Mouse (Mus musculus) CD8-positive naive resting alpha-beta T cell, adult 2 months (primary cell): ENCODE results near the gene Dstn.

Experiments used
- DNase-seq, 2 experiments: peaks; one replicate each; pipeline ENCODE4 v3.0.0; 2022; ENCODE audit warnings: low read depth in 2 of 2, low spot score in 2 of 2

Gene Dstn

DNA sequence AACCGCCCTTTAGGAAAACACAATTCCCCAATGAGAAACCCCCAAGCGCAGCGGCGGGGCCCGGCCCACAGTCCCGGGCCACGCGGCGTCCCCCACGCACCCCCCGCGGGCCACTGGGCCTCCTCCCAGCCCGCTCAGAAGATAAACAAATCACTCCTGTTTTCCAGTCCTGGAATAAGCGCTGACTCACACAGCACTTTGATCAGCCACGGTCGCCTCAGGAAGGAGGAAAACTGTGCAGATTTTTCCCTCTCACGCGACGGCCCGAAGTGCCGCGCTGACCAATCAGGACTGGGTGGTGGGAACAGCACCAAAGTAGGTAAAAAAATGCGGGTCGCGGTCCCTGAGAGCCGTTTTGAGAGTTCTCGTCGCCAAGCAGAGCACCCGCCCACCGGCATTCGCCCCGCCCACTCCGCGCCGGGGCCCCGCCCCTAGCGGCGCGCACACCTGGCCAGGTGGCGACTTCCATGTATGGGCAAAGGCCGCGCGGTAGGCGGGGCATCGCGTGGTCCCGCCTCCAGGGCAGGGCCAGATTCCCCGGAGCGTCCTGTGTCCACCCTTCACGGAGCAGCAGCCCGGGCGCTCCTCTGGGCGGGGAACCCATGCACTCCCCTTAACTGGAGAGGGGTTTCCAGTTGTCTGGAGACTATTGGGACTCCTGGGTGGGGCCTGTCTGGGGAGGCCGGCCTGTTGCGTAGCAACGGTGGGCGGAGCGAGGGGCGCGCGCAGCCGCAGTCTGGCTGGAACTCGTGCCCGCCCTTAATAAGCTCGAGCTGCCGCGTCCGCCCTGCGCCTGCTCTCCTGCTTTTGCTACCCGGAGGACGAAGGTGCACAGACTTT is at the start of gene Dstn:
Gene Dstn, plus strand, starts transcription at position 561 of the 840 bp plus-strand sequence.
- peak; percentile 93 to 96 for DNase-seq

DNA sequence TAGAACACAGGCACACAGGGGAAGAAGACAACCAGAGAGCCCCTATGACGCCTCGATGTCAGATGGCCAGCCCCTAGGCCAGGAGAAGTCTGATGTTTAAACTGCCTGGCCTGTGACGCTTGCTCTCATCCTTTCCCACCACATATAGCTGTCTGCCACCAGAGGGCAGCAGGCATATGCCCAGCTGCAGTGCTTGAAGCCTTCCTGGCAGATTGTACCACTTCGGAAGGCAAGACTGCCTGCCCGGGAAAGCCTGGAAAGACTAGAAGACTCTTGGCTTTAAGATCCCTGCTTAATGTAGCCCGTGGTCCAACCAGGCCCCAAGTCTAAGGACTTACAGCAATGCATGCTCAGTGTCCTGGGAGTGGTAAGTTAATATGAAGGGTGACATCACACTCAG is 47.8 kb upstream of the Dstn start:
- DNase-seq = peak; percentile 23 to 40

GRCm38 (mm10) chr2:143870936-143871688 is 44.0 kb upstream of the Dstn start:
- DNase-seq = no peak

GRCm38 (mm10) chr2:143876026-143876425 is 39.1 kb upstream of the Dstn start:
- DNase-seq = no peak

DNA sequence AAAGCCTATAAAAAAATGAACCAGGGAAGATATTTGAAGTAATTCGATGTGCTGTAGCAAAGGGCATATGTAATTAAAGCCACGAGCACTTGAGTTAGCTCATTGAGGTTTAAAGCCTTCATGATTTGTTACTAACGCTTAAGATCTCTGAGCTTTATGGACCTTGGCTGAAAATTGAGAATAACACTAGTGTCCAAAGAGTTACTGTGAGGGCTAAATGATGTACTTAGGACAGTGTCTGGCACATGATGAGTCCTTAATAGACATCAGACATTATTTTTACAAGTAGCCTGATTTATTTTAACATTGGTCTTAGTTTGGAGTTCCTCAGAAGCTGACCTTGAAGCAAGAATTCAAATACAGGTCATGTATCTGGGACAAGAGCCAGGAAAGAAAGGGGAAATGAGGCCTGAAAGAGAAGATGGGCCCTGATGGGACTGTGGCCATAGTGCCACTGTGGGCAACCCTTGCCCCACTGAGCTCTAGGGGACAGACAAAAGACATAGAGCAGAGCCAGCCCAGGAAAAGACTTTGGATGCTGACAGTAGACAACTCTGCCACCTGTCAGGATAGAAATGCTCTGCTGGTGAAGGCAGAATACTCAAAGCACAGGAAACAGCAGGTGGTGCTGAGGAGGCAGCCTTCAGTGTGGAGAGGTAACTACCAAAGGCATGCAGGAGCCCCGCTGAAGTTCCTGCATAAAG is 38.0 kb upstream of the Dstn start:
- no peak for DNase-seq

GRCm38 (mm10) chr2:143879311-143879710 is 35.8 kb upstream of the Dstn start:
- no peak for DNase-seq

- no peak for DNase-seq
Observed at GRCm38 (mm10) chr2:143882002-143882401, 33.1 kb upstream of the Dstn start.

- DNase-seq = no peak
Observed at GRCm38 (mm10) chr2:143882606-143883288, 32.4 kb upstream of the Dstn start.

- DNase-seq = no peak
Observed at GRCm38 (mm10) chr2:143889131-143889859, 25.8 kb upstream of the Dstn start.

DNA sequence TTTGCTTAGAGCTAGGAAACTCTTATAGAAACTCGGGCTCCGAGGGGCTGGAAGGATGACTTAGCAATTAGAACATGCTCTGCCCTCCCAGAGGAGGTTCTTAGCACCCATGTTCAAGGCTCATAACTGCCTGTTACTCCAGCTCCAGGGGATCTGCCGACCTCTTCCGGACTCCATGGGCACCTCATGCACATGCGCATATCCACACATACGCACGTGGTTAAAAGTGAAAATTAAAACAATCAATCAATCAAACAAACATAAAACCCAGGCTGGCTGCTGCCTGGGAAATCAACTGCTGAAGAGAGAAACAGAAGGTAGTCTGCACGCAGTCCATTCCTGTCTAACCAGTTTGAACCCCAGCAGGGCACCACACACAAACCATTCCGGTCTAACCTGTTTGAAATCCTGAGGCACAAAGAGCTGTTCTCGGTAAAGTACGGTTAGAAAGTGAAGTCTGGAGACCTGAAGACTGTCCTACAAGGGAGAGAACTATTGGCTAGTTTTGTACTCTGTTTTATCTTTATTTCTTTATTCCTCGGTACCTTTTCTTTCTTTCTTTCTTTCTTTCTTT is 25.2 kb upstream of the Dstn start:
- no peak for DNase-seq

DNA sequence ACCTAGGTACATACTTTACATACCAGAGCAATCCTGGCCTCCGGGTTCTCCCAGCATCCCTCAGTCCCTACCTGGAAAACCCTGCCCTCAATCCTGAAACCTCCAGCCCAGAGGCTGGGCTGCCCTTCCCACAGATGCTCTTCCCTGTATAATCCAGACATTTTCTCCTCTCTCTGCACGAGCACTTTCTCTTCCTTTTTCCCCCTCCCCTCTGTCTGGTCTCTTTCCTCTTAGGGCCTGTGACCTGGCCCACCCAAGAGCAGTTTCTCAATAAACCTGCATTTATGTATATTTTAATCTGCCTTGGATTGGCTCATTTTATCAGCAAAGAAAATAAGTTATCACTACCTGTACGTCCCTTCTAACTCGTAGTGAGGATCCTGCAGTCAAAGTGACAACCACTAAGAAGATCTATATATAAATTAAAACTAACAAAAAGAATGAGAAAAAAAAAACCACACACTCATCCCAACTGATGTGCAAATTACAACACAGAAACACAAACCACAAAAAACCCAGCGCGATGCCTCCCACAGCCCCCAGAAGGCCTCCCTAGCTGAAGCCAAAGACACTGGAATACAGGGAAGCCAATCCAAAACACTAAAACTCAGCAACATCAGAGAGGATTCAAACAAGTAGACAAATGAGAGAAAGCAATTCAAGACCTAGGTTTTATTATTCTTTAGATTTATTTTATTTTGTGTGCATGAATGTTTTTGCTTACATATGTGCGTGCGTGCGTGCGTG is 23.6 kb upstream of the Dstn start:
- DNase-seq = no peak

DNA sequence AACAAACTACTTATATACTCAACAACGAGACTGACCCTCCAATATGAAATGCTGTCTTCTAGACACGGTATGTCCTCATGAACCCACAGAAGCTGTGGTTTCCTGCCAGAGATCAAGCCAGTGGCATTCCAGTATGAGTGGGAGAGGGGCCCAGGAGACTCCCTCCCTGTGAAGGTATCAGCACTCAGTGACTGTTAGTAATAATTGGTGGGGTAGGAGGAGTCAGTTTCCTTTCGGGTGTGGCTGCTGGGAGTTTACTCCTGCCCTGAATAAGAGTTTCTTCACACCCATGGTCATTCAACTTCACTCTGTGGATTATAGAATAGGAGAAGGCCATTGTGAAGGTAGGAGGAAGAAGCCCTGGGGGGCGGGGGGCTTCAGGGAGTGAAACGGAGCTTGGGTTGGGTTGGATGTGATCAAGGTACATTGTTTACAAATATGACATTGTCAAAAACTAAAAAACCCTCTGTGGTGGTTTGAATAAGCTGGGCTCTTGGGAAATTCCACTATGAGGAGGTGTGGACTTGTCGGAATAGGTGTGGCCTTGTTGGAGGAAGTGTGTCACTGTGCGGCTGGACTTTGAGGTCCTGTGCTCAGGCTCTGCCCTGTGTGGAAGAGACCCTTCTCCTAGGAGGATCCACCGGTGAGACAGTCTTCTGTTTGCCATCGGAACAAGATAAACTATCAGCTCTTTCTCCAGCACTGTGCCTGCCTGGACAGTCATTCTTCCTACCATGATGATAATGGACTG is 15.5 kb upstream of the Dstn start:
- no peak for DNase-seq

DNA sequence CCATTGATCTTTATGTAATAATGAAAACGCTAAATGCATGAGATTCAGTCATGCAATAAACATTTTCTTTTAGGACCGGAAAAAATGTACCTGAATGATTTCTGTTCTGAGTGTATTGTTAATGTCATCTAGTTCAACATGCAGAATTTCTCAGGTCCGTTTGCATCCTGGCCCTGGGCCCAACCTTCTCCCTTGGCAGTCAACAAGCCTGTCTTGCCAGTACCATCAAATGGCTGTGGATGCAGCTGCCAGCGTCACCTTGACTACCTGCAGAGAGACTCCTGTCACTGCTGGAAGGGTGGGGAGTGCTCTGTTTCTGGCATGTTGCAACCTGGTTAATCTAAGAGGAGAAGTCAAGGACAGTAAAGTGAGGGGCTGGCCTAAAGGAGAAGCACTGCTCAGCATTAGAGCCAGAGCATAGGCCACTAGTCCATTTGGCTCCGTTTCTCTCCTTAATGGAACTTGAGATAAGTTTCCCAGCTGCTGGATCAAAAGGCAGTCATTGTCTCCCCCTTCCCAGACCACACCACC is 14.2 kb upstream of the Dstn start:
- DNase-seq = no peak

DNA sequence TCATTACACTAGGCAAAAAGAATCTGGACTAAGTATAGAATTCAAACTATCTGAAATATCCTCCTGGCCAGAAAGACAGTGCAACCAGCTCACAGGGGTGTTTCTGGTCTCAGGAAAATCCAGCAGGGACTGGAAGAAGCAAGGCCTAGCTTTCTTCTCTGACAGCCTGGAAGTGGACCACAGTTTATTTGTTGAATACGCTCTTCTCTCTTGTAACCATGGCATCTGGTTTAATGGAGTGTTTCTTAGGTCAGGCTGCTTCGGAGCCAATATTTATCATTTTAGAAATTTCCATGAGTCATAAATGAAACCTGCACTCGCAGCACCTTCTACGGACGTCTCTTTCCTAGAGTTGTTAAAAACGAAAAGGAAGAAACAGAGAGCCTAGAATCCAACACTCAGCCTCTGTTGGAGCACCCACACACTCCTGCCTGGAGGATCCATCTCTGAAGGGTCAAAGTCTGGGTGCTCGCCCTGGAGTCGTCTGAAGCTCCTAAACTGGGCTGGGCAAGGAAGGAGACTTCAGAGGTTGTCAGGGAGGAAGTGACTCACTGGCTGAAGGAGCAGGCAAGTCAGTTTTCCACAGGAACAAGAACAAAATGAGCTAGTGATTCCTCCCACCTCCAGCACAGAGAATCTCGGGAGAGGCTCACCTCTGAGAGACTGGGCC is 11.6 kb upstream of the Dstn start:
- no peak for DNase-seq

GRCm38 (mm10) chr2:143904896-143905295 is 10.2 kb upstream of the Dstn start:
- no peak for DNase-seq

GRCm38 (mm10) chr2:143909230-143909629 is 5.9 kb upstream of the Dstn start:
- no peak for DNase-seq

GRCm38 (mm10) chr2:143912199-143912598 is 2.9 kb upstream of the Dstn start:
- no peak for DNase-seq

- no peak for DNase-seq
Observed at GRCm38 (mm10) chr2:143914221-143914620, 899 bp upstream of the Dstn start.
